In genomic region chr7:24599211-24600067, GRCm38 (mm10) we compare ENCODE assay signal across 11 mouse cellular contexts. TPM values are rescaled to one million over a fixed set of nuclear protein-coding genes. Genes with fewer than 3 reads are reported as not detected.
DNase-seq lines count a peak whose midpoint lies in the region; ATAC-seq and TF ChIP-seq lines count a peak whose summit lies in the region.
"Had no signal": no experiment of that assay in that cellular context is flagged by ENCODE, and none has a peak within 500 bp of the region (broad histone marks: within the 10 kb centered on the region; RNA-seq: fewer than 3 reads in every experiment).

No protein-coding gene starts in this region.

- H3K4me3 ChIP-seq in kidney, postnatal 0 days (replicated peaks; ENCODE audit: low read depth, low read length): no peak overlapping the region
- no peak overlapping the region for H3K4me3 ChIP-seq in kidney, embryonic 15.5 days (replicated peaks)
- H3K4me3 ChIP-seq in lung, postnatal 0 days (ENCODE audit: low read depth, low read length): no peak overlapping the region
- H3K4me3 ChIP-seq: heart, embryonic 13.5 days had no signal

- no peak overlapping the region for H3K4me2 ChIP-seq in kidney, postnatal 0 days (ENCODE audit: low read length)
- no peak overlapping the region for H3K4me2 ChIP-seq in kidney, embryonic 15.5 days
- H3K4me2 ChIP-seq in lung, postnatal 0 days (replicated peaks; ENCODE audit: low read depth, low read length): no peak overlapping the region
- H3K4me2 ChIP-seq: heart, embryonic 13.5 days; midbrain, embryonic 11.5 days had no signal

- peak; percentile 39; the same call in 1 of the 2 replicates for TF ChIP-seq CTCF in kidney, postnatal 0 days (IDR thresholded peaks at IDR 0.05; ENCODE audit: low read depth)
- TF ChIP-seq CTCF in lung, postnatal 0 days (IDR thresholded peaks at IDR 0.05): peak; percentile 45

- ATAC-seq in kidney, postnatal 0 days (replicated peaks; ENCODE audit: low FRiP score, low read depth): no peak
- ATAC-seq in kidney, embryonic 15.5 days (replicated peaks; ENCODE audit: low FRiP score): no peak
- ATAC-seq in lung, postnatal 0 days: peak; percentile 19; the same call in 1 of the 2 replicates

- 83% methylated on average over 15 of the region's 15 CpGs for WGBS in kidney, postnatal 0 days
- 74% methylated on average over 15 of the region's 15 CpGs for WGBS in kidney, embryonic 15.5 days
- WGBS in lung, postnatal 0 days: 57% methylated on average over 15 of the region's 15 CpGs

- no peaks in the 10 kb centered on the region for H3K27me3 ChIP-seq in kidney, postnatal 0 days (ENCODE audit: insufficient read depth, low read length)
- no peaks in the 10 kb centered on the region for H3K27me3 ChIP-seq in kidney, embryonic 15.5 days
- no peaks in the 10 kb centered on the region for H3K27me3 ChIP-seq in lung, postnatal 0 days (replicated peaks; ENCODE audit: insufficient read depth, low read length)

- no peak overlapping the region for H3K9ac ChIP-seq in kidney, postnatal 0 days (ENCODE audit: low read depth, low read length)
- H3K9ac ChIP-seq in kidney, embryonic 15.5 days: no peak overlapping the region
- H3K9ac ChIP-seq in lung, postnatal 0 days (replicated peaks; ENCODE audit: low read depth): no peak overlapping the region
- H3K9ac ChIP-seq: heart, embryonic 13.5 days had no signal

- no peaks in the 10 kb centered on the region for H3K9me3 ChIP-seq in kidney, postnatal 0 days (replicated peaks; ENCODE audit: low read length)
- no peaks in the 10 kb centered on the region for H3K9me3 ChIP-seq in kidney, embryonic 15.5 days (replicated peaks)
- no peaks in the 10 kb centered on the region for H3K9me3 ChIP-seq in lung, postnatal 0 days (ENCODE audit: low read length)
- H3K9me3 ChIP-seq: heart, embryonic 13.5 days had no signal

- peaks cover 2% of the 10 kb centered on the region for H3K4me1 ChIP-seq in kidney, postnatal 0 days (replicated peaks; ENCODE audit: insufficient read depth, low read length)
- H3K4me1 ChIP-seq in kidney, embryonic 15.5 days: peaks cover 12% of the 10 kb centered on the region
- H3K4me1 ChIP-seq in lung, postnatal 0 days (ENCODE audit: insufficient read depth, low read depth, low read length): no peaks in the 10 kb centered on the region

- 0 out of 2 replicates have a peak, but pooled peaks cover 3% of the 10 kb centered on the region for H3K36me3 ChIP-seq in kidney, postnatal 0 days (ENCODE audit: insufficient read depth, low read length)
- H3K36me3 ChIP-seq in kidney, embryonic 15.5 days: peaks cover 6% of the 10 kb centered on the region; the same call in 1 of the 2 replicates
- H3K36me3 ChIP-seq in lung, postnatal 0 days (ENCODE audit: insufficient read depth, low read length): no peaks in the 10 kb centered on the region
- H3K36me3 ChIP-seq: heart, embryonic 13.5 days had no signal

- TF ChIP-seq EP300 in lung, postnatal 0 days (IDR thresholded peaks at IDR 0.05): no peak

- peak; percentile 60 to 82 for DNase-seq in adrenal gland, adult (ENCODE audit: inconsistent age in 2 of 2, low spot score in 1 of 2)
- no peak for DNase-seq in adrenal gland, postnatal 10 days
- DNase-seq in kidney, postnatal 0 days (ENCODE audit: low spot score): no peak
- DNase-seq in ES-CJ7 (ENCODE audit: low read depth, low spot score): peak; percentile 71
- DNase-seq in lung, postnatal 0 days (ENCODE audit: low spot score): peak; percentile 21
- DNase-seq in right cerebral cortex, adult 2 months (ENCODE audit: low spot score in 2 of 2): no peak
- no peak for DNase-seq in gastrocnemius, adult 8-10 months (ENCODE audit: low spot score in 2 of 2)

- H3K27ac ChIP-seq in kidney, postnatal 0 days: no peak overlapping the region
- no peak overlapping the region for H3K27ac ChIP-seq in kidney, embryonic 15.5 days
- H3K27ac ChIP-seq in lung, postnatal 0 days (ENCODE audit: low read length): no peak overlapping the region
- H3K27ac ChIP-seq: heart, embryonic 13.5 days had no signal

RNA-seq across cellular contexts. Expression of gene Phldb3, which starts 11.1 kb away (rescaled TPM):
- total RNA-seq in adrenal gland, postnatal 10 days (2021): 1 to 10 TPM; 3.6 TPM
- 0.11 and 0.20 TPM in 2 replicates for polyA plus RNA-seq in kidney, postnatal 0 days (2015; fragmentation: Nextera tagmentation; extraction: Ambion mirVana)
- polyA plus RNA-seq in kidney, embryonic 15.5 days (2015; fragmentation: Nextera tagmentation; extraction: Ambion mirVana): 0.15 and 0.17 TPM in 2 replicates
- polyA plus RNA-seq in lung, postnatal 0 days (2015; fragmentation: Nextera tagmentation; extraction: Ambion mirVana): 0.33 and 0.42 TPM in 2 replicates
- total RNA-seq in gastrocnemius, adult 8-10 months (2022): under 1 TPM; 0.27 to 0.75 (median 0.61) TPM
- polyA plus RNA-seq: heart, embryonic 13.5 days; midbrain, embryonic 11.5 days had no signal

RNA-seq across cellular contexts. Expression of gene Zfp575, which starts 12.0 kb away (rescaled TPM):
- total RNA-seq in adrenal gland, postnatal 10 days (2021): under 1 TPM; 0.54 to 0.73 TPM
- 4.0 and 4.3 TPM in 2 replicates for polyA plus RNA-seq in kidney, postnatal 0 days (2015; fragmentation: Nextera tagmentation; extraction: Ambion mirVana)
- polyA plus RNA-seq in kidney, embryonic 15.5 days (2015; fragmentation: Nextera tagmentation; extraction: Ambion mirVana): 4.0 and 5.5 TPM in 2 replicates
- 1.5 TPM in 2 replicates for polyA plus RNA-seq in lung, postnatal 0 days (2015; fragmentation: Nextera tagmentation; extraction: Ambion mirVana)
- under 1 TPM in 1 of 4 experiments, not detected in 3; 0.10 TPM for total RNA-seq in gastrocnemius, adult 8-10 months (2022)

RNA-seq across cellular contexts. Expression of gene Ethe1, which starts 12.1 kb away (rescaled TPM):
- total RNA-seq in adrenal gland, postnatal 10 days (2021): 10 to 100 TPM; 20.0 to 23.1 TPM
- polyA plus RNA-seq in kidney, postnatal 0 days (2015; fragmentation: Nextera tagmentation; extraction: Ambion mirVana): 43.7 and 43.8 TPM in 2 replicates
- 46.8 and 48.4 TPM in 2 replicates for polyA plus RNA-seq in kidney, embryonic 15.5 days (2015; fragmentation: Nextera tagmentation; extraction: Ambion mirVana)
- 13.4 and 14.5 TPM in 2 replicates for polyA plus RNA-seq in lung, postnatal 0 days (2015; fragmentation: Nextera tagmentation; extraction: Ambion mirVana)
- 10 to 100 TPM; 23.1 to 30.0 (median 24.6) TPM for total RNA-seq in gastrocnemius, adult 8-10 months (2022)

RNA-seq across cellular contexts. Expression of gene Lypd3, which starts 36.9 kb away (rescaled TPM):
- under 1 TPM; 0.24 to 0.27 TPM for total RNA-seq in adrenal gland, postnatal 10 days (2021)
- 0.68 and 0.88 TPM in 2 replicates for polyA plus RNA-seq in kidney, postnatal 0 days (2015; fragmentation: Nextera tagmentation; extraction: Ambion mirVana)
- 1.0 and 1.2 TPM in 2 replicates for polyA plus RNA-seq in kidney, embryonic 15.5 days (2015; fragmentation: Nextera tagmentation; extraction: Ambion mirVana)
- not detected in 2 replicates for polyA plus RNA-seq in lung, postnatal 0 days (2015; fragmentation: Nextera tagmentation; extraction: Ambion mirVana)
- total RNA-seq in gastrocnemius, adult 8-10 months (2022): not detected
- polyA plus RNA-seq: spleen, adult 2 months had no signal

RNA-seq across cellular contexts. Expression of gene Xrcc1, which starts 53.4 kb away (rescaled TPM):
- total RNA-seq in adrenal gland, postnatal 10 days (2021): 10 to 100 TPM; 37.4 to 48.6 TPM
- polyA plus RNA-seq in kidney, postnatal 0 days (2015; fragmentation: Nextera tagmentation; extraction: Ambion mirVana): 58.4 and 63.6 TPM in 2 replicates
- polyA plus RNA-seq in kidney, embryonic 15.5 days (2015; fragmentation: Nextera tagmentation; extraction: Ambion mirVana): 117 and 137 TPM in 2 replicates
- 35.4 and 37.0 TPM in 2 replicates for polyA plus RNA-seq in lung, postnatal 0 days (2015; fragmentation: Nextera tagmentation; extraction: Ambion mirVana)
- total RNA-seq in gastrocnemius, adult 8-10 months (2022): 10 to 100 TPM; 16.1 to 22.1 (median 17.3) TPM

Comparison
In these comparisons a context has a peak if more than half of its experiments do, and no peak if none do; other contexts are left out.
1. DNase-seq: peak in adrenal gland, adult (2 of 2), ES-CJ7 (single experiment) and lung, postnatal 0 days (single experiment); none in adrenal gland, postnatal 10 days (single experiment), kidney, postnatal 0 days (single experiment), right cerebral cortex, adult 2 months (0 of 2) and gastrocnemius, adult 8-10 months (0 of 2).